Comparison of ENCODE assay signal across 26 mouse cellular contexts in the genomic region with DNA sequence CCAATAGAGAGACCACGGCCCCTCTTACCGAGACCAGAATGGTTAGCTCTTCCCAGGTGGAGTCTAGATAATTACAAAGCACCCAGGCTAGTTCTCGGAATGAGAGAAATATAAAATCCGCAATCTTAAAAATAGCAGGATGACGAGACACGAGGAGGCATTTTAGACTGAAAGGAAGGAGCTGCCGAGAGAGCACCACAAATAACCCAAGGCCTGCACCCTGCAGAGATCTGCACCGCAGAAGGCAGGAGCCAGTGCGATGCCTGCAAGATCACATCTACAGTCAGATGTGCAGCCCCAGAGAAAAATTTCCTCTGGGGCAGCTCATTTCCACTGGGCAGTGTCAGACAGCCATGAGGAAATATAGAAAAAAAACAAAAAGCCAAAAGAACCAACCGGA. TPM values are rescaled to one million over a fixed set of nuclear protein-coding genes. Genes with fewer than 3 reads are reported as not detected.
DNase-seq lines count a peak whose midpoint lies in the region; ATAC-seq and TF ChIP-seq lines count a peak whose summit lies in the region.
"Had no signal": no experiment of that assay in that cellular context is flagged by ENCODE, and none has a peak within 500 bp of the region (broad histone marks: within the 10 kb centered on the region; RNA-seq: fewer than 3 reads in every experiment).

No protein-coding gene starts in this region.

- DNase-seq in gastrocnemius, adult 2 months = peak; percentile 34
- DNase-seq in gastrocnemius, adult 8-10 months (ENCODE audit: low spot score in 2 of 2) = no peak
- no peak for DNase-seq in heart, postnatal 14 days
- peak; percentile 63 for DNase-seq in right cerebral cortex, adult 18-20 months
- DNase-seq in right cerebral cortex, postnatal 14 days = no peak
- DNase-seq in lung, adult 2 months = no peak
- DNase-seq: adrenal gland, postnatal 10 days; adrenal gland, postnatal 36 days; B cell, adult 2 months; cerebellum, adult 11-12 months; cerebellum, adult 8-10 months; cerebellum, postnatal 10 days; cerebellum, postnatal 36 days; gastrocnemius, postnatal 14 days; heart, postnatal 4 days; kidney, adult 18-20 months had no signal

- H3K27me3 ChIP-seq in heart, embryonic 15.5 days = no peaks in the 10 kb centered on the region
- H3K27me3 ChIP-seq: CH12.LX; forebrain, embryonic 13.5 days; Patski had no signal

- WGBS in heart, embryonic 15.5 days = 75% methylated on average over 10 of the region's 10 CpGs
- WGBS in lung, adult 2 months = 91% methylated on average over 10 of the region's 10 CpGs

- H3K4me2 ChIP-seq in heart, embryonic 15.5 days = no peak overlapping the region
- H3K4me2 ChIP-seq: forebrain, embryonic 13.5 days; hindbrain, embryonic 14.5 days had no signal

- no peak for TF ChIP-seq POLR2A in lung, adult 2 months (IDR thresholded peaks at IDR 0.05; ENCODE audit: borderline replicate concordance, extremely low read depth, low read depth, low read length)

- H3K27ac ChIP-seq in gastrocnemius, adult 2 months = peak overlapping the region; percentile 99
- H3K27ac ChIP-seq in heart, embryonic 15.5 days = peak overlapping the region; percentile 3; the same call in 1 of the 2 replicates
- H3K27ac ChIP-seq: forebrain, embryonic 10.5 days; forebrain, embryonic 13.5 days; hindbrain, embryonic 14.5 days; hindbrain, postnatal 0 days had no signal

- intact Hi-C loops in gastrocnemius, adult 2 months (cut with DNase I) = no loop called here
- intact Hi-C loops in heart, postnatal 14 days (cut with DNase I) = no loop called here

- TF ChIP-seq CTCF in gastrocnemius, adult 2 months (IDR thresholded peaks at IDR 0.05) = no peak
- TF ChIP-seq CTCF in lung, adult 2 months (IDR thresholded peaks at IDR 0.05; ENCODE audit: insufficient read depth, low read length) = no peak

- peaks cover 32% of the 10 kb centered on the region for H3K4me1 ChIP-seq in heart, embryonic 15.5 days (replicated peaks)
- H3K4me1 ChIP-seq in lung, adult 2 months (ENCODE audit: control insufficient read depth, insufficient read depth, low read length) = peaks cover 12% of the 10 kb centered on the region
- H3K4me1 ChIP-seq: forebrain, embryonic 10.5 days had no signal

- H3K9ac ChIP-seq in heart, embryonic 15.5 days = no peak overlapping the region
- H3K9ac ChIP-seq: forebrain, embryonic 13.5 days; hindbrain, embryonic 14.5 days had no signal

- peak overlapping the region; percentile 16 for H3K4me3 ChIP-seq in gastrocnemius, adult 2 months
- no peak overlapping the region for H3K4me3 ChIP-seq in heart, embryonic 15.5 days
- H3K4me3 ChIP-seq in lung, adult 2 months (replicated peaks; ENCODE audit: extremely low read depth, low read depth, low read length) = no peak overlapping the region
- H3K4me3 ChIP-seq: forebrain, embryonic 10.5 days; forebrain, embryonic 13.5 days had no signal

- peaks cover 97% of the 10 kb centered on the region for H3K36me3 ChIP-seq in heart, embryonic 15.5 days

- no peak for ATAC-seq in heart, embryonic 15.5 days (replicated peaks; ENCODE audit: insufficient number of reproducible peaks, insufficient read depth, low FRiP score, low read depth)
- ATAC-seq: forebrain, embryonic 13.5 days; forebrain, embryonic 16.5 days; hindbrain, postnatal 0 days; inflammation-experienced regulatory T-cells, adult 6 months; intestine, embryonic 16.5 days; Patski had no signal

- no peaks in the 10 kb centered on the region for H3K9me3 ChIP-seq in heart, embryonic 15.5 days (replicated peaks)

RNA-seq across cellular contexts. Expression of gene Tpm1, which starts 16.2 kb away (rescaled TPM):
- over 10,000 TPM; 18,374 to 28,065 TPM for total RNA-seq in gastrocnemius, adult 2 months (2021)
- over 10,000 TPM; 24,112 to 28,307 (median 24,365) TPM for total RNA-seq in gastrocnemius, adult 8-10 months (2022)
- 3,993 and 5,392 TPM in 2 replicates for polyA plus RNA-seq in heart, embryonic 15.5 days (2015; fragmentation: Nextera tagmentation; extraction: Ambion mirVana)
- total RNA-seq in heart, postnatal 14 days (2021) = over 10,000 TPM; 11,169 to 11,475 TPM
- 168 and 359 TPM in 2 replicates for polyA plus RNA-seq in lung, adult 2 months (2012; rRNA removed)

RNA-seq across cellular contexts. Expression of gene Lactb, which starts 57.7 kb away (rescaled TPM):
- total RNA-seq in gastrocnemius, adult 2 months (2021) = 10 to 100 TPM; 17.7 to 22.3 TPM
- total RNA-seq in gastrocnemius, adult 8-10 months (2022) = 10 to 100 TPM; 18.3 to 23.1 (median 22.6) TPM
- 5.6 and 6.0 TPM in 2 replicates for polyA plus RNA-seq in heart, embryonic 15.5 days (2015; fragmentation: Nextera tagmentation; extraction: Ambion mirVana)
- total RNA-seq in heart, postnatal 14 days (2021) = 10 to 100 TPM; 22.6 to 23.8 TPM
- 7.4 and 10.9 TPM in 2 replicates for polyA plus RNA-seq in lung, adult 2 months (2012; rRNA removed)

Comparison
In these comparisons a context has a peak if more than half of its experiments do, and no peak if none do; other contexts are left out.
1. DNase-seq: peak in gastrocnemius, adult 2 months (single experiment) and right cerebral cortex, adult 18-20 months (single experiment); none in gastrocnemius, adult 8-10 months (0 of 2), heart, postnatal 14 days (0 of 2), right cerebral cortex, postnatal 14 days (single experiment) and lung, adult 2 months (single experiment).